Mouse (Mus musculus) kidney, embryonic 14.5 days (tissue): ENCODE results near the gene Alkbh5. TPM values are rescaled to one million over a fixed set of nuclear protein-coding genes. Genes with fewer than 3 reads are reported as not detected.

Experiments used
- ATAC-seq: fragments of 200-750 bp; cut with Nextera tagmentation; 2 replicates; pipeline ENCODE4 v1.8.0; 2017; ENCODE audit warnings: moderate number of reproducible peaks, mild to moderate bottlenecking, moderate TSS enrichment, moderate library complexity; ENCODE audit not compliant: low FRiP score, low TSS enrichment
- H3K27ac ChIP-seq: fragments of 300-500 bp; sonication (generic); 2 replicates; pipeline ENCODE4 v1.5.1; 2014; ENCODE audit warnings: low read depth, mild to moderate bottlenecking, low read length, moderate library complexity, mixed read lengths
- H3K27me3 ChIP-seq: fragments of 300-500 bp; sonication (generic); 2 replicates; pipeline ENCODE4 v1.6.1; 2014; ENCODE audit warnings: mild to moderate bottlenecking, low read length; ENCODE audit not compliant: control insufficient read depth, insufficient read depth
- H3K36me3 ChIP-seq: fragments of 300-500 bp; sonication (generic); 2 replicates; pipeline ENCODE4 v1.6.1; 2014; ENCODE audit warnings: low read length, mixed read lengths; ENCODE audit not compliant: control insufficient read depth, insufficient read depth
- H3K4me1 ChIP-seq: fragments of 300-500 bp; sonication (generic); 2 replicates; pipeline ENCODE4 v1.6.1; 2014; ENCODE audit warnings: low read length, mixed read lengths; ENCODE audit not compliant: control insufficient read depth, insufficient read depth
- H3K4me2 ChIP-seq: fragments of 300-500 bp; sonication (generic); replicated peaks from 2 replicates; pipeline ENCODE4 v1.6.1; 2014; ENCODE audit warnings: low read depth, mild to moderate bottlenecking, low read length
- H3K4me3 ChIP-seq: fragments of 300-500 bp; sonication (generic); 2 replicates; pipeline ENCODE4 v1.5.1; 2014; ENCODE audit warnings: mild to moderate bottlenecking, low read length
- H3K9ac ChIP-seq: fragments of 300-500 bp; sonication (generic); 2 replicates; pipeline ENCODE4 v1.6.1; 2014; ENCODE audit warnings: low read depth, mild to moderate bottlenecking, low read length, moderate library complexity
- H3K9me3 ChIP-seq: fragments of 300-500 bp; sonication (generic); 2 replicates; pipeline ENCODE4 v1.6.1; 2016; ENCODE audit warnings: low read length; ENCODE audit not compliant: control insufficient read depth
- WGBS: fragments of 180-500 bp; shearing (Covaris S2); extraction: QIAGEN DNeasy Blood & Tissue Kit; methylation state at CpG from one replicate; pipeline ENCODE4 v1.1.7; 2014; 5-methylcytosine and 5-hydroxymethylcytosine counted together
- polyA plus RNA-seq: library from polyadenylated mRNA; unstranded; fragments of >200 nt; fragmentation: Nextera tagmentation; extraction: Ambion mirVana; gene quantifications from 2 replicates; pipeline ENCODE4 v1.2.1, GENCODE M21; 2014

The Alkbh5 gene
- 39.8 and 44.3 TPM in 2 replicates for polyA plus RNA-seq

DNA sequence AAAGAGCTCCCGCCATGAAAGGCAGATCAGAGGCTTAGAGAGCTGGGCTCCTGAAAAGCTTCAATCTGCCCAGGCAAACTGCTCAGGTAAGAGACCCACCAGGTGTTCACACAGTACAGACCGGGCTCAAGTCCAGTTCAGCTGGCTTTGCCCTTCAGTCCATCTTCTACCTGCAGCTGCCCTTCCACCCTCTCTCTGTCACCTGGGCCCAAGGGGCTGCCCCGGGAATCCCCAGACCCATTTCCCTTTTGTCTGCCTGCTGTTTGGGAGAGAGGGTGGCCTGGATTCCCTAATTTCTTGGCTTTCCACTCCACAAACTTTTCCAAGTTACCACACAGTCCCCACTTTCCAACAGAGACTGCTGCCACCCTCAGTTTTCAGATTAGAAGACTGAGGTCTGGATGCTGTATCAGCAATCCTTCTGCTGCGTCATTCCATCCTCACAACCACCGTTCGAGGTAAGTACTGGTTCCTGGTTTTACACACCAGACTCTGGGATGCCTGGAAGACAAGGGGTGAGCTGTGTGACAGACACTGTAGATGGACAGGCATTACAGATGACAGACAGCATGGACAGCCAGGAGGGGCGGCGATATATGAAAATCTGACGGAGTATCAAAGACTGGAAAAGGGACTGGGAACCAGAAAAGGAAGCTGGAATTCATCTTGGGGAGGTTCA lies at the start of gene Alkbh5:
Gene Alkbh5 (plus strand): TSS at position 202 of the 679 bp plus-strand sequence.
- Histone ChIP-seq H3K4me3 (peak within 1 kb of the TSS; percentile 98), H3K9ac (peak within 1 kb of the TSS; percentile 93), H3K27me3 (no peaks in the 10 kb centered on the region), H3K4me1 (peaks cover 23% of the 10 kb centered on the region), H3K9me3 (no peaks in the 10 kb centered on the region), H3K4me2 (peak within 1 kb of the TSS; percentile 89), H3K36me3 (peaks cover 11% of the 10 kb centered on the region; the same call in 1 of the 2 replicates), H3K27ac (peak within 1 kb of the TSS; percentile 99)
- 21% methylated on average over 9 of the region's 9 CpGs for WGBS
- no peak for ATAC-seq

GRCm38 (mm10) chr11:60492726-60493125 lies 43.5 kb upstream of the Alkbh5 start:
- Histone ChIP-seq H3K4me2 (no peak overlapping the region), H3K4me1 (no peaks in the 10 kb centered on the region), H3K27ac (no peak overlapping the region), H3K9me3 (no peaks in the 10 kb centered on the region), H3K9ac (no peak overlapping the region), H3K4me3 (no peak overlapping the region), H3K36me3 (no peaks in the 10 kb centered on the region), H3K27me3 (no peaks in the 10 kb centered on the region)
- WGBS, result 88% methylated on average over 5 of the region's 5 CpGs
- no peak for ATAC-seq

- Histone ChIP-seq H3K4me1 (no peaks in the 10 kb centered on the region), H3K9me3 (no peaks in the 10 kb centered on the region), H3K9ac (no peak overlapping the region), H3K36me3 (no peaks in the 10 kb centered on the region), H3K27ac (no peak overlapping the region), H3K4me2 (no peak overlapping the region), H3K27me3 (no peaks in the 10 kb centered on the region), H3K4me3 (no peak overlapping the region)
- ATAC-seq, result no peak
- 71% methylated on average over 2 of the region's 2 CpGs for WGBS
Observed at GRCm38 (mm10) chr11:60495692-60496091, 40.5 kb upstream of the Alkbh5 start.

DNA sequence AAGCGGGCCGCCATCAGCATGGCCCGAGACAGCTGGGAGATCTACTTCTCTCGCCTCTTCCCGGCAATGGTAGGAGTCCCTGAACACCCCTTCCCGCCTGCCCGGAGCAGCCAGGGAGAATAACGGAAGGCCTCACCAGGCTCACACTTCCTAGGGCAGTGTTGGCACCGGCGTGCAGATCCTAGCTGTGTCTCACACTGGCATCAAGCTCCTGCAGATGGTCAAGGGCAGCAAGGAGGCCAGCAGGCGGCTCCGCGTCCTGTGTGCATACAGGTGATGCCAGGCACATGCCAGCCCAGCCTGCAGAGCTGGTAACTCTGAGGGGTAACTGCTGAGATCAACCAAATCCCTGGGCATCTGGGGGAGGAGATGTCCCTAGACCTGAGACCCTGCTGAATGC lies 28.9 kb upstream of the Alkbh5 start:
- Histone ChIP-seq H3K9ac (no peak overlapping the region), H3K4me2 (no peak overlapping the region), H3K36me3 (no peaks in the 10 kb centered on the region), H3K27ac (no peak overlapping the region), H3K27me3 (peaks cover 3% of the 10 kb centered on the region; the same call in 1 of the 2 replicates), H3K4me3 (no peak overlapping the region), H3K9me3 (no peaks in the 10 kb centered on the region), H3K4me1 (no peaks in the 10 kb centered on the region; the same call in 1 of the 2 replicates)
- ATAC-seq, result no peak
- WGBS, result 90% methylated on average over 13 of the region's 13 CpGs

DNA sequence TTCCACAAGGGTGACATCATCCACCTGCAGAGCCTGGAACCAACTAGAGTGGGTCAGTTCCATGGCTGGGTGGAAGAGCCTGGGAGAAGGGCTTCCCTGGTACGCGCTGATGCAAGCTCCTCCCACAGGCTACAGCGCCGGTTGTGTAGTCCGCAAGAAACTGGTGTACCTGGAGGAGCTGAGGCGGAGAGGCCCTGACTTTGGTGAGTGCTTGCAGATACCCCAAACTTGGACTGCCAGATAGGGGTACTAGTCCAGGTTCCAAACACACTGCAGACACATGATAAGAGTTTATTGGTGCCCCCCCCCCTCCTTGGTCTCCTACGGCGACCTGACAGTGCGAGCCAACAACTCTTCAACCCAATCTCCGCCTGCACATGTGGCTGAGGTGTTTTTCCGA lies 27.2 kb upstream of the Alkbh5 start:
- peak overlapping the region; percentile 37 for H3K4me3 ChIP-seq
- H3K9ac ChIP-seq, result peak overlapping the region; percentile 38; the same call in 1 of the 2 replicates

GRCm38 (mm10) chr11:60509500-60509899 lies 26.7 kb upstream of the Alkbh5 start:
- peak; percentile 74 for ATAC-seq
- Histone ChIP-seq H3K9me3 (no peaks in the 10 kb centered on the region), H3K4me1 (no peaks in the 10 kb centered on the region; the same call in 1 of the 2 replicates), H3K4me2 (peak overlapping the region; percentile 64), H3K4me3 (peak overlapping the region; percentile 37), H3K9ac (peak overlapping the region; percentile 38), H3K27me3 (peaks cover 3% of the 10 kb centered on the region; the same call in 1 of the 2 replicates), H3K27ac (no peak overlapping the region), H3K36me3 (no peaks in the 10 kb centered on the region)
- WGBS, result under 1% methylated on average over 25 of the region's 25 CpGs

More for the DNA sequence above, 27.2 kb upstream of the Alkbh5 start:
- Histone ChIP-seq H3K4me1 (no peaks in the 10 kb centered on the region; the same call in 1 of the 2 replicates), H3K27me3 (peaks cover 3% of the 10 kb centered on the region; the same call in 1 of the 2 replicates), H3K27ac (no peak overlapping the region), H3K36me3 (no peaks in the 10 kb centered on the region), H3K9me3 (no peaks in the 10 kb centered on the region), H3K4me2 (peak overlapping the region; percentile 64)
- peak; percentile 56; the same call in 1 of the 2 replicates for ATAC-seq
- 3% methylated on average over 11 of the region's 11 CpGs for WGBS

- ATAC-seq, result no peak
- H3K4me2 ChIP-seq, result no peak overlapping the region
- WGBS, result 71% methylated on average over 1 of the region's 1 CpGs
- H3K4me1 ChIP-seq, result no peaks in the 10 kb centered on the region; the same call in 1 of the 2 replicates
- no peak overlapping the region for H3K9ac ChIP-seq
- no peaks in the 10 kb centered on the region for H3K36me3 ChIP-seq
- no peaks in the 10 kb centered on the region for H3K9me3 ChIP-seq
- no peak overlapping the region for H3K27ac ChIP-seq
- H3K4me3 ChIP-seq, result no peak overlapping the region
- H3K27me3 ChIP-seq, result peaks cover 3% of the 10 kb centered on the region; the same call in 1 of the 2 replicates
Observed at GRCm38 (mm10) chr11:60511893-60512292, 24.3 kb upstream of the Alkbh5 start.

DNA sequence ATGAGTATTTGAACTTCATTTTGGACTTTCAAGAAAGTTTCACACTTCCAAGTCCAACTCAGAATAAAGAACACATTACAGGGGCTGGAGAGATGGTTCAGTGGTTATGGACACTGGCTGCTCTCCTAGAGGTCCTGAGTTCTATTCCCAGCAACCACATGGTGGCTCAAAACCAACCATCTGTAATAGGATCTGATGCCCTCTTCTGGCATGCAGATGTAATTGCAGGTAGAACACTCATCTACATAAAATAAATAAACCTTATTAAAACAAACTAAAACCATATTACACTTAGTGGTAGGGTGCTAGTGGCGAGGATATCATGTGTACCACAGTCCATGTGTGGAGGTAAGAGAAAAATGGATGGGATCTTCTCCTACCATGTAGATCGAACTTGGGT lies 23.7 kb upstream of the Alkbh5 start:
- 85% methylated on average over 2 of the region's 2 CpGs for WGBS
- no peak overlapping the region for H3K4me3 ChIP-seq

DNA sequence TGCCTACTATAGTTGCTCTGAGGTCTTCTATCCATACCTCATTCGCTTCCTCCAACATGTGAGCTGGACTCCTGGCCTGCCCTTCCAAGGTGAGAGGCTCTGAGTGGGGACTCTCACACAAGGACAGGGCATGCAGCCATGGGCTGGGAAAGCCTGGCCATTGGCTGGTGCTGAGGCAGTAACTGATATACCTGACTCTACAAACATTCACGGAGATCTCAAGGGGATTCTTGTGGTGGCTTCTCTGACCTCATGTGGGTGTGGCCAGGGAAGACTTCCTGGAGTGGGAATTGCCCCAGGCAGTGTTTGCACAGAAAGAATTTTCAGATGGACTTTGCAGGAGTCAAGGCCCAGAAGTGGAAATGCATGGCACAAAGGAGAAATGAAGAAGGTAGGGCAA lies 21.2 kb upstream of the Alkbh5 start:
- Histone ChIP-seq H3K4me2 (no peak overlapping the region), H3K9me3 (no peaks in the 10 kb centered on the region), H3K4me3 (no peak overlapping the region), H3K27ac (no peak overlapping the region), H3K4me1 (no peaks in the 10 kb centered on the region), H3K9ac (no peak overlapping the region), H3K36me3 (no peaks in the 10 kb centered on the region), H3K27me3 (no peaks in the 10 kb centered on the region)
- ATAC-seq, result no peak
- 48% methylated on average over 2 of the region's 2 CpGs for WGBS

More for the DNA sequence above, 23.7 kb upstream of the Alkbh5 start:
- H3K4me2 ChIP-seq, result no peak overlapping the region
- no peak for ATAC-seq
- no peak overlapping the region for H3K27ac ChIP-seq
- H3K27me3 ChIP-seq, result peaks cover 3% of the 10 kb centered on the region; the same call in 1 of the 2 replicates
- no peaks in the 10 kb centered on the region; the same call in 1 of the 2 replicates for H3K4me1 ChIP-seq
- H3K9ac ChIP-seq, result no peak overlapping the region
- no peaks in the 10 kb centered on the region for H3K9me3 ChIP-seq
- no peaks in the 10 kb centered on the region for H3K36me3 ChIP-seq
